Mouse (Mus musculus) cerebellum, postnatal 25 days (tissue): Measurements from ENCODE around the gene Slc35a3.
"Not testable (repeated sequence)": the region's sequence is repeated elsewhere in the genome, so short reads cannot be mapped to it uniquely, and the experiment has no call there.

ENCODE experiments used
- DNase-seq, 2 experiments: peaks; one replicate each; pipeline ENCODE4 v3.0.0; 2021; ENCODE audit warnings: mixed read lengths in 2 of 2

The Slc35a3 gene

DNA sequence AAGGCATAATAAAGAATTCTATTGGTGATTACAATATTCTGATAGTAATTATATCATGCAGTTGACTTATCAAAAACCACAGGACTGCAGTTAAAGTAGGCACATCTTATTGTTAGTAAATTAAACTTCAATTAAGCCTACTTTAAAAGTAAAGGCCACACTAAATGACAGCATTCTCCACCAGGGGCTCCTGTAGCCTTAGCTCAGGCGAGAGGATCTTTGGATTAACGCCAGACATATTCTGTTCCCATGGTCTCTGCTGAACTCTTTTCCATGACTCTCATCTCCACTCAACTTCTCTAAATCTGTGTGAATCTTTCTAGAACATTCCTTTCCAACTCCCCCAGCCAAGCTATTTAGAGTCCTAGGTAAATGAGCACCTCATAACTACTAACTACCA lies 13.8 kb downstream of the Slc35a3 start:
- DNase-seq, result no peak

DNA sequence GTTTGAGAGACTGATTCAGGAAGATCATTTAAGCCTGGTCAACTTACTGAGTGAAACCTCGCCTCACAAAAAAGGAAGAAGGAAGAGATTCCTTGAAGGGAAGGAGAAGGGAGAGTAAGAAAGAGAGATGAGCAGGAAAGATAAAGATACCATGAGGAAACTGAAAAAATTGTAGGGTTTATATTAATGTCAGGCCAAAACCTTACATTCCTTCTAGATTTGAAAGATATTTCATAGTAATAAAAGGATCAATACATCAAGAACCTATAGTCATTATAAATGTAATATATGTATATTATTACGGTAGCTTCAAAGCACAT lies 17.0 kb downstream of the Slc35a3 start:
- DNase-seq, result no peak

DNA sequence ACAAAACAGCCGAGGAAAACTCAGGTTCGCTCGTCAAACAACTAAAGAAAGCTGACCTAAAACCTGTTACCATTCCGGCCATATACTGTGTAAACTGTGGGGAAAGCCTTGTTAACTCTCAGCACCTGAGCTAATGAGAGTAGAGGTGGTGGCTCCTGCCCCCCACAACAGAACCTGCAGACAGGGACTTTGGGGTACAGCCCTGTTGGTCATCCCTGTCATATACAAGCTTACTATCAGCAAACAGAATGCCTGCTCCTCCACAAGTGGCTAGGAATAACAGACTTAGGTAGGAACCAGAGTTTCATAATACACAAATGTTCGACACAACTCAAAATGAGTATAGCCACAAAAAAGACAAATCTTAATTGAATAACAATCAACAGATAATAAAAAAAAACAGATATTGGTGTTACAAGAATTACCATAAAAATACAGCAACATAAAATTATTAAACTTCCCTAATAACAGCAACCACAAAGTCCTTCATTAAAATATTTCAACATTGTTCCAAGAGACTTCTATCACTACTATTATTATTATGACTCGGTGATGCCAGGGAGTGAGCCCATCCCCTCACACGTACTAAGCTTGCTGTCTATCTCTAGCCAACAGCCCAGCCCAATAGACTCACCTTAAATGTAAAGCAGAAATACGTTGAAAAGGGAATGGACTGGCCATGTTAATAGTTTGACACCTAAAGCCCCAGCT lies 17.5 kb downstream of the Slc35a3 start:
- no peak for DNase-seq

DNA sequence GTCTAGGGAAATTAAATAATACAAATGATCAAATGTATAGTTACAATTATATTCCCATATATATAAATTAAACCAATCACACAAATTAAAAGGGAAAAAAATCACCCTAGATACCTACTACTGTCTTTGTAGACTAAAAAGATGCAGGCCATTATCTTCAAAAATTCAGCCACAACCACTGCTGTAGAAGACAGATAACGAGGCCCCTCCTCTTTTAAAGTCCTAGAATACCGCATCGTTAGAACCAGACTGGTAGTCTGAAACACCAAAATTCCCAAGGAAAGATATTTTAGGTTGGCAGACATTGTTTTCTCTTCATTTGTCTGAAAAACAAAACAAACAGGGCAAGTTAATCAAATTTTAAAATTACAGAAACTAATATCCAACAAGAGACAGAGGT lies 18.3 kb downstream of the Slc35a3 start:
- no peak for DNase-seq

DNA sequence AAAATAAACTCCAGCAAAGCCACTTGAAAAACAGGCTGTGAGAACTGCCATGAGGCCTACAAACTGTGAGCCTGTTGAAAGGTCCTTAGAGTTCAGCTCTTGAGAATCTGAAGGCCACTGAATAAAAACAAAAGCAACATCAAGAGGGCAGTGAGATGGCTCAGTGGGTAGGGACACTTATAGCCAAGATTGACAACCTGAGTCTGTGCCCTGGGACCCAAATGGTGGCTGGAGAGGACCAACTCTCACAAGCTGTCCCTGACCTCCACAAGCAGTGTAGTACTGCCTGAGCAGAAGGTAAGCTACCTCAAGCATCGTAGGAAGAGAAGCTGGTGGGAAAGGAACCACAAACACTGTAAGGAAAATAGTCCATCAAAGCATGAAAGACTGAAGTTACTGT lies 31.5 kb downstream of the Slc35a3 start, which contains the start of gene Gm43191:
Gene Gm43191 (minus strand): TSS at position 101 of the 400 bp plus-strand sequence.
- no peak for DNase-seq

DNA sequence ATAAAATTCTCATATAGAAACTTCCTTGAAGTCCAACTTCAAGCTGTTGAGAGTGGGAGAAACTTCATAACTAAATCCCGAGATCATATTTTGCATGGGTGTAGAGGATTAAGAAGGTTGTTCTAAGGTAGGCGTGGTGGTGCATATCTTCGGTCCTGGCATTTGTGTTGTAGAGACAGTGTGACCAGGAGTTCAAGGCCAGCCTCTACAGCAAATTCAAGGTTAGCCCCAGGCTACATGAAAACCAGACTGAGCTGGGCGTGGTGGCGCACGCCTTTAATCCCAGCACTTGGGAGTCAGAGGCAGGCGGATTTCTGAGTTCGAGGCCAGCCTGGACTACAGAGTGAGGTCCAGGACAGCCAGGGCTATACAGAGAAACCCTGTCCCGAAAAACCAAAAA lies 48.4 kb downstream of the Slc35a3 start:
- not testable (repeated sequence) for DNase-seq

DNA sequence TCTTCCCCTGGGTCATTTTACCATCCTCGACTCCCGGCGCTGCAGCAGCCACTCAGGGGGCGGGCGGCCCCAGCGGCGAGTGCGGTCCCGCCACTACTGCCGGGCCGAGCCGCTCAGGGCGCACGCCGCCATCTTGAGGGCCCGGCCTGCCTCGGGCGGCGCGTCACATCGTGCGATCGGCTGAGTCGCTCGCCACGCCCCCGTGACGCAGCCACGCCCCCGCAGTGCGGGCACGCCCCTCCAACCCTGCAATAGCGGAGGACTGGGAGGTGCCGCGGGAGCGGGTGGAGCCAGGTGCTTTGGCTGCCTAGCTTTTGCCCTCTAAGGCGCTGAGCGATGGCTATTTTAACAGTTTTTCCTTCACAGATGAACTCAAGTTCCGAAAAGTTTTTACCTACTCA lies 50.2 kb downstream of the Slc35a3 start, which contains the start of gene Mfsd14a:
Gene Mfsd14a (minus strand): TSS at position 215 of the 401 bp plus-strand sequence.
- DNase-seq, result peak; percentile 99 to 100

DNA sequence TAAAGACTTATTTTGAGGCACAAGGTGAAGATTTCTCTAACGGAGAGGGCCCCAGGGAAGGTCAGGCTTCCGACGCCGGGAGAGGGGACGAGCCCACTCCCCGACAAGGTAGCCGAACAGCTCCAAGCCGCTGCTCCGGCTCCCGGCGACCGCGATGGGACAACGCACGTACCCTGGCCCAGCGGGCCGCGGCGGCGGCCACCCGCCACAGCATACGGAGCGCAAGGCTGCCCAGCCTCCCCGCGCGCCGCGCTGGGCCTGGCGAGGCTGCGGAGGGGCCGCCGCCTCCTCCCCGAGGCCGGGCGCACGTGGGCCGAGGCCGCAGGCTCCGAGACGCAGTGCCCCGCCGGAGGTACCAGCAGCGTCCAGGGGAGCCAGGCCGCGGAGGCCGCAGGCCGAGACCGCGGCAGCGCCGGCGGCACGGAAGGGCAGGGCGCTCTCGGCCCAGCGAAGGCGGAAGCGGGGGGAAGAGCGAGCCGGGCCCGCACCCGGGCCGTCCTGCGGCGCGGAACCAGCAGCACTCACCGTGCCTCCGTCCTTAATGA lies 50.7 kb downstream of the Slc35a3 start:
- DNase-seq, result peak in 1 of 2 experiments; percentile 72

DNA sequence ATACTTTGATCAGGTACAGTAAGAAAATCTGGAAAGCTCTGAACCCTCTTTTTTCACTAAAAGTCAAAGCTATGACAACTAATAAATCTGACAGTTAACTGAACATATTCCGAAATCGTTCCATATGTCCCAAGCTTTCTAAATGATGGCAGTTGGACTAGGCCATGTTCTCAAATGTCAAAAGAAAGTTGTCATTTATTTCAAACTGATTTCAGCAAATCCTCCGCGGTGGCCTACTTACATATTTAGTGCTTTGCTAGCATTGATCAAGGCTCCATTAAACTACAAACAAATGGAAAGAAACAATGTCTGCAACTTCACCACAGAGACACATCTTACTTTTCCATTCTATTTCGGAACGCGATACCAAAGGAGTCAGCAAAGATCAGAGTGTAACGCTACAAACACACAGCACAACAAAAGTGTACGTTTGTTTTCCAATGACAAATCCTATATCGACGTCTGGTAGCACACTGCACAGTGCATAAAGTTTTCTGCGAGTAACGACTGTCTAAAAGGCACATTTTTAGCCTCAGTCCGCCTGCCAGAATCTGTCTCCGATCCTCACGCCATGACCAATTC lies 51.3 kb downstream of the Slc35a3 start:
- DNase-seq, result no peak

DNA sequence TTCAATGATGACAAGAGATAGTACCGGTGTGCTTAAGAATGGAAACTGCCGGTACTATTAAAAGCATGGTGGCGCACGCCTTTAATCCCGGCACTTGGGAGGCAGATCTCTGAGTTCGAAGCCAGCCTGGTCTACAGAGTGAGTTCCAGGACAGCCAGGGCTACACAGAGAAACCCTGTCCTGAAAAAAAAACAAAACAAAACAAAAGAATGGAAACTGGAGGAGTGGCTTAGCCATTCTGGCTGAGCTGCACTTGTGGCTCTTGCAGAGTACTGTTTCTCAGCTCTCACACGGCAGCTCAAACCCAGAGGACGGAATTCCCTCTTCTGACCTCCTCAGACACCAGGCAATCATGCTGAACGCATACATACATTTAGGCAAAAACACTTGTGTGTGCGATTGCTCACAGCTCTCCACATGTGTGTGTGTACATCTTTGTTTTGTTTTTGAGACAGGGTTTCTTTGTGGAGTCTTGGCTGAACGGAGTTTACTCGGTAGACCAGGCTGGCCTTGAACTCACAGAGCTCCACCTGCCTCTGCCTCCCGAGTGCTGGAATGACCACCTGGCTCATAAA lies 52.7 kb downstream of the Slc35a3 start:
- no peak for DNase-seq

DNA sequence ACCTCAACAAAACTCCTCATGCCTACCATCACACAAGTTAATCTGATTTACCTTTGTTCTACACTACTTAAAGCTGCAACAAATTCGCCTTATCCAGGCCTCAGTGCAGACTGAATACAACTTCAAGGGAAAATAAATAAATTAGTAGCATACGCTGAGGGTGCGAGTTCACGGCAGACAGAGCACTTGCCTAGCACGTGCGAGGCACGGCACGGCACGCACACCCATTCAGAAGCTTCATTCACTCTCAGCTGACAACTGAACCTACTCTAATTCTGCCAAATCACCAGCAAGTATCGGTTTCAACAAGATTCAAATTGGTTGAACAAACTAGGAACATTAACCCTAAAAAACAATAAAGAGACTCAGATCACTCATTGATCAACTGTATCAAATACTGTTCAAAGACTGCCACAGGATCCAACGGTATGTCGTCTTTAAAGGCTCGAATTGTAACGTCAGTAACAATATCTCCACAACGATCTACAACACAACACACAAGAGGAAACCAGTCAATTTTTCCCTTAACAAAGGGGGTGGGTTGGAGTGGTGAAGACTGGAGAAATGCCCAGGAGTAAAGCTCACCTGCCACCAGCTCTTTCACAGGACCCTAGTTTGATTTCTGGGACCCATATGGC lies 53.6 kb downstream of the Slc35a3 start:
- no peak for DNase-seq

DNA sequence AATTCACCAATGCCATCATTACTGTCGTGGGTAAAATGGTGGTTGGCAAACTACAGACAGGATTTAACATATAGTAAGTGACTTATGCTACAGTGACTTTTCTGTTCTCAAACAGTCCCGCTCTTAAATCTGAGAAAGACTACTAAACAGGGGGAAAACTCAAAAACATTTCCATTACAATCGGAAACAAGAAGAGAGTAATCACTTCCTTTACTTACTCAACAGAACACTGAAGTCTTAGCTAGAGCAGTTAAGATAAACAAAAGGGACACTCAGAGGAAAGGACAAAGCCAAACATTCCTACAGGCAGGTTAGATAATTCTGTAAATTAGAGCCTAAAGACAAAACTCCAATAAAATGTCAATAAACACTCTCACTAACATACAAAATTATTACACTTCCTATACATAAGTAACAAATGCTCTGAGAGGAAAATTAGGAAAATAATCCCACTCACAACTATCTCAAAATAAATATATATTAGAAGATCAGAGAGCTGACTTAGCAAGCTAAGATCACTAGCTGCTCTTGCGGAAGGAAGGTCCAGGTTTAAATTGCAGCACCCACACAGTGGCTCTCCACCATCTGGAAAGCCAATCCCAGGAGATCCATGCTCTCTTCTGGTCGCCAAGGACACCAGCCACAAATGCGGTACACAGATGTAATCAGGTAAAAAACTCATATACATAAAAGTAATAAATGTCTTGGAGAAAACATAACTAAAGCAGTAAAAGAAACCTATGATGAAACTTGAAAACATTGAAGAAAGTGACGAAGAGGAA lies 56.3 kb downstream of the Slc35a3 start:
- no peak for DNase-seq

DNA sequence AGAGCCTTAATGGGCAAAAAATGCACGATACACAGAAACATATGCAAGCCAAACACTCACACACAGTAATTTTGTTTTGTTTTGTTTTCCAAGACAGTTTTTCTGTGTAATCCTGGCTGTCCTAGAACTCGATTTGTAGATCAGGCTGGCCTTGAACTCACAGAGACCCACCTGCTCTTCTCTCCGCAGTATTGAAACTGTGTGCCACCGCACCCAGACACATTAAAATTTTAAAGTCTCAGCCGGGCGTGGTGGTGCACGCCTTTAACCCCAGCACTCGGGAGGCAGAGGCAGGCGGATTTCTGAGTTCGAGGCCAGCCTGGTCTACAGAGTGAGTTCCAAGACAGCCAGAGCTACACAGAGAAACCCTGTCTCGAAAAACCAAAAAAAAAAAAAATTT lies 58.6 kb downstream of the Slc35a3 start:
- not testable (repeated sequence) for DNase-seq

DNA sequence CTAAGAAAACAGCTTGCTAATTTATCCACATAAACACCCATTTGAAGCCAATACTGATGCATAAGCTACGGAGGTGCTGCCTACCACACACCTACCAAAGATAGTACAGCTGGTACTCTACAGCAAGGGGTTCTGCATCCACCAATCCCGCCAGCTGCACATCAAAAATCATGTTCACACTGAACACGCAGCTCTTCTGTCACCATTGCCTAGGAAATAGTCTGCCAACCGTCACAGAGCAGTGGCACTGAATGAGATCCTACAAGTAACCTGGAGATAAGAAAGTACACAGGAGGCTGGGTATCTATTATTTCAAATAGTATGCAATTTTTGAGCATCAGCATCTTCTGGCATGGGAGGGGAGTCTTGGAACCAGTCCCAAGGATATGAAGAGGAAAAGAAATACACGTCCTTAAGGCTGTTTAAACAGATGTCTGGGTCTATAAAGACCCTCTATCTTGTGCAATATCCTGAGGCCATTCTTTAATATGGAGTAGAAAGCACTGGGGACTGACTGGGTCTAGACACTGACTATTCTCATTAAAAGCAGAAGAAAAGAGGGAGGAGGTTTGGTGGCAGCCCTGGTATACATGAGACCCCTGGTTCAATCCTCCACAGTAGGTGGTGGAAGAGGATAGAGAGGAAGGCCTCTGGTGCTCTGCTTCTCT lies 59.2 kb downstream of the Slc35a3 start:
- no peak for DNase-seq

DNA sequence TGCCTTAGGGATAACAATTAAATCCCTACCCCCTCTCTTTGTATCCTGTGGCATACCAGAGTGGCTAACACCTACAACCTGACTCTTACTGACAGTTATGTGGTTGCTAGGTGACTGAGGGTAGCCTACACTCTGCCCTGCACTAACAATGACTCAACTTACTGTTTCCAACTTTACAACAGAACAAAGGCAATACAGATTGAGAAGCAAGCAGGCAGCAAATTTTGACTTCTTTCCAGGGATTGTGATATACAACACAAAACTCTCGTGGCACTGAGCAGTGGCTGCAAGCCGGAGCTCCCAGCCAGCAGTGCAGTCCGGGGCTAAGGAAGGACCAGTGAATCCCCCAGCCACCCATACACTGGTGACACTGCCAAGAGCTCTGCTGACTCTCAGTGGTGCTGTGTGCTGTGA lies 60.6 kb downstream of the Slc35a3 start:
- DNase-seq, result no peak

DNA sequence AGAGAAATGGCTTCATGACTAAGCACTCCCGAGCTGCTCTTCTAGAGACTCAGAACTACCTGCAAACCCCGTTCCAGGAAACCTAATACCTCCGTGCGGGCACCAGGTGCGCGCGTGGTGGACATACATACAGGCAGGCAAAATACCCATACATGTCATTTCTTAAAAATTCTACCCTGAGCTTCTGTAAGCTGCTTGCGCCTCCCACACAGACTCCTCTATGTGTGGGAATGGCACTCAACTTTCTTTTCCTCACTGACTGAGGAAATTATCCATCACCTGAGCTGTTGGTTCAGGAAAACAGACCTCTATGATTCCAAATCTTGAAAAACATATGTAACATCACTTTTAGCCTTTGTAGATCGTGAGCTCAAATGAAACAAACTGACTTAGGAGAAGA lies 61.9 kb downstream of the Slc35a3 start:
- DNase-seq, result no peak

DNA sequence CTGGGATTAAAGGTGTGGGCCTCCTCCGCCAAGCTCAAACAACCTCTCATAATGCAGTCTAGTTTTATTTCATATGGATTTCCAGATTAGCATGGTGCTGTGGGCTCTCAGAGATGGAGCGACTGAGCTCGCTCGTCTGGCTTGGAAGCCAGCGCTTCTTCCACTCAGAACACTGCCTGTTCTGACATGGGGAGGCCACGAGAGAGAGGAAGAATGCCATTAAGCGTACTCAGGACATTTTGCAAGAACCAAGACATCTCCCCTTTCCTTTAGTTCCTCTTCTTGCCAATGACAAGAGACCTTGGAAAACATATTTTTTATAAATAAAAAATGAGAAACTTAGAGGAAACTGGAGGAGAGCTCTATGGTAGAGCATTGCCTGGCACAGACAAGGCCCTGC lies 63.8 kb downstream of the Slc35a3 start:
- no peak for DNase-seq

DNA sequence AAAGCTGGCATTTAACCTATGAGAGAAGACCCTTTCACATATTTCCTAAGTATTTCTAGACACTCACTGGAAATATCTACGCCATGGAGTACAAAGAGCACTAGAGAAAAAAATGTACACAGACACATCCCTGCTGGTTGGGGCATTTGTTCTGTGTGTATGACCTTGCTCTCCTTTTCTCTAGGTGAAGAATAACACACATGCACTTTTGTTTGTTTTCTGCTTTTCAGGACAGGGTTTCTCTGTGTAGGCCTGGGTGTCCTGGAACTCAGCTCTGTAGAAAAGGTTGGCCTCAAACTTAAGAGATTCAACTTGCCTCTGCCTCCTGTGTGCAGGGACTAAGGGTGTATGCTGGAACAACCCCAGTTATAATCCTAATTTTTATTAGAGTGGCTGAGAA lies 66.2 kb downstream of the Slc35a3 start:
- no peak for DNase-seq

DNA sequence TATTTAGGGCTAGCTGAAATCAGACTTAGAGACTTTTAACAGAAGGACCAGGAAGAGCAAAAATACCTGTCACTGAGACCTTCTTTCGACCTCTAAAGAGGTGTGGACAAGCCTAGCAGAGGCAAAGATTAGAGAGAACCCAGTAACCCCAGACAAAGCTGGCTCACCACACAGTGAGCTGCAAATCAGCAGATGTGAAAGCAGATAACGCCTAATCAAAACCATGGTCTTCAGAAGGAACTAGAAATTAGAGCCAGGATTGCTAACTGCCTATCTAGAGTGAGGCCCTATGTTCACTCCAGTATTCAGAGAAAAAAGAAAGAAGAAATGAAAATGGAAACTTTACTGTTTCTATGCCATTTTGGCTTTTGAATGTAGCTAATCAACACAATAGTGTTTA lies 70.3 kb downstream of the Slc35a3 start:
- DNase-seq, result no peak

DNA sequence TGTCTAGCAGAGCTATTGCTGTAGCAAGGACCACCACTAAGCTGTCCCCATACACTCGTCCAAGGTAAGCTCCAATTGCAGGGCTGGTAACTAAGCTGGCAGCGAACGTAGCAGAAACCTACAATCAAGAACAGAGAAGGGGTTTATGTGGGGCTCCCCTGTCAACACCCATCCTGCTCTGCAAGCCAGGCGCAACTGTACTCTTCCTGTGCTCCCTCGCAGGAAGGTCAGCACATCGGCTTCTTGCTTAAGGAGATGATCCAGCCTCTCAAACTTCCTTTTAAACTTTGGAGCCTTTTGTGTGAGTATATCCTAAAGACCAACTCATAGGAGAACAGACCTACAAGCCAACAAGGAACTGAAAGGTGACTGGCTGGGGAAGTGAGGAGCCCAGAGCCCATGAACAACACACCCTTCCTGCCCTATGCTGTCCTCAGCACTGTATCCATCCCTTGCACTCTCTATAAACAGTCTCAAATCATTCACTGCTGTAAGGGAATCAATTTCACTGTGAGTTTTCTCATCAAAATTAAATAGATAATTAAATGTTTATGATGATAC lies 70.7 kb downstream of the Slc35a3 start:
- no peak for DNase-seq

DNA sequence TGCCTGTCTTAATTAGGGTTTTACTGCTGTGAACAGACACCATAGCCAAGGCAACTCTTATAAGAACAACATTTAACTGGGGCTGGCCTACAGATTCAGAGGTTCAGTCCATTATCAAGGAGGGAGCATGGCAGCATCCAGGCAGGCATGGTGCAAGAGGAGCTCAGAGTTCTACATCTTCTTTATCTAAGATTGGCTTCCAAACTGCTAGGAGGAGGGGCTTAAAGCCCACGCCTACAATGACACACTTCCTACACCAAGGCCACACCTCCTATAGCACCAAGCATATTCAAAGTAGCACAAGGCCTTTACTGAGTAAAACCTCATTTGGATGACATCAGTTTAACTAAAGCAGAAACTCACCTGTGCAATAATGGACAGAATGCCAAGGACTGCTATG lies 72.6 kb downstream of the Slc35a3 start:
- no peak for DNase-seq

DNA sequence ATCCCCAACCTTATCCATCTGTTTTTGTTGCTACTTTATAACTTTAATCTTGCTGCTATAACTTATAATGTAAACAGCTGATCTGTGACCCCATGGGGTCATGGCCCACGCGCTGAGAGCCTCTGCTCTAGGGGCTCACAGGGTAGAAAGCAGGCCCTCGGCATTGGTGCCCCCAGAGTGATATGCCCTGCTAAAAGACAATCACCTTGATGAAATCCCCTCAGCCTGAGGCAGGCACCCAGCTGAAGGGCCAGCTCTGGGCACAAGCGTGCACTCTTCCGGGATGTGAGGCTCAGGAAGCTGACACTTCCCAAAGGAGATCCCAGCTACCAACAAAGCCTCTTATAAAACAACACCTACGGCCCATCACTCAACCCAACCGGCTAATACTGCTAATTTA lies 74.1 kb downstream of the Slc35a3 start:
- DNase-seq, result no peak
